Mouse (Mus musculus): ENCODE results near the gene Rubcnl.

DNA sequence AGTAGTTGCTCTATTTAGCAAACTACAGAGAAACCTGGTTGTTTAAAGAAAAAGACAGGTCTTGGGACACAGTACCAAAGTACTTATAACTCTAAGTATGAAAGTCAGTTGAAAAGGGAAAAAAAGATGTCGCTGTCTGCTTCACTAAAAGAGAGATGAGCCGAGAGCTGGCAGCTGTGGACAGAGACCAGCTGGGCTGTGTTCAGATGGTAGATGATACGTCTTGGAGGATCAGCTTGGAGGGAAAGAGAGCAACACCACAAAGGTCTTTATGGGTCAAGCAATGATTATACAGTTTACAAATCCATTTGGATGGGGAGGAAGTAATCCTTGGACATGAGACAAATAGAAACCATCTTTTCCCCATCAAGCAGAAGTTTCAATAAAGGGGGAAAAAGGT lies 12.5 kb upstream of the Rubcnl start:
- TF ChIP-seq CTCF (IDR thresholded peaks at IDR 0.05; ENCODE audit: low read depth) (no peak), EP300 (IDR thresholded peaks at IDR 0.05; ENCODE audit: low read depth) (no peak)
